Mouse (Mus musculus): ENCODE results near the gene Repin1.
A peak's percentile ranks its signal among the peaks of the same experiment; 100 is the strongest.

DNA sequence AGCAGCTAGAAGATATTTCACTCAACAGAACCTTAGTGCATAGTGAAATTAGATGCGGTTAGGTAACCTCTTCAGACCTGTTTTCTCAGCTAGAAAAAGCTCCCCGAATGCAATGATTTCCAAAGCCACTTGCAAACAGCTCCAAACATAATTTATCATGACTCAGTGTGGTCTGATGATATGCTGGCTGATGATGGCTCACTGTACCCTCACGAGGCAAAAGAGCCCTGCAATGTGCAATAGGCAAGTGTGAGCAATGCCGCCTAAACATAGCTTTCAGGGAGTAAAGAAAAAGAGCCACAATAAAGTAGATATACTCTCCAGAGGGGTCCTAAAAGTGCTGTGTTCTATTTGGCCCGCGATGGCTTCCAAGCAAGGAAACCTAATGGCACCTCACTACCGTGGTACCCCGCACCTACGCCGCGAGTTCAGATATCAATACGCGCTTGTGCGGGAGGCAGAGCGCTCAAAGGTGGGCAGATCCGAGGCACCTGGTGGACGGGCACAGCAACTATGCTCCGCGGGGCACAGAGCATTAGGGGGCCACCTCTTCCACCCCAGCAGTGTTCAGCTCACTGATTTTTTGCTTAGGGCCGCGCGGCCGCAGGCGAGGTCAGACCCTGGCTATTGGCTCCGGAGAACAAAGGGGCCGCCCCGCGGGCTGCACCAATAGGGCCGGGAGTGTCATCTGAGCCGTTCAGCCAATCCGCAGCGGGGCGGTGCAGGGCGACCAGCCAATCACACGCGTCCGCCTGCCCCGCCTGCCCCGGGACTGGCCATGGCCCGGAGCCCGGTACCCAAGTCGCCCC lies 7.8 kb downstream of the Repin1 start, which contains the start of gene Zfp775:
- TF ChIP-seq CTCF (conservative IDR thresholded peaks at IDR 0.05; ENCODE audit: insufficient read depth, insufficient read length, low read depth, low read length) (no peak), POLR2A (IDR thresholded peaks at IDR 0.05; ENCODE audit: low read depth, low read length) (peak; percentile 12)

All from kidney, adult 2 months (tissue).